Mouse (Mus musculus) midbrain, embryonic 16.5 days (tissue): Measurements from ENCODE around the gene Csad. TPM values are rescaled to one million over a fixed set of nuclear protein-coding genes. Genes with fewer than 3 reads are reported as not detected.
A peak's percentile ranks its signal among the peaks of the same experiment; 100 is the strongest.

ENCODE experiments used
- ATAC-seq: fragments of 200-750 bp; cut with Nextera tagmentation; 2 replicates; pipeline ENCODE4 v1.8.0; 2017; ENCODE audit warnings: moderate TSS enrichment
- H3K27ac ChIP-seq: fragments of 300-500 bp; sonication (generic); 2 replicates; pipeline ENCODE4 v1.5.1; 2014; ENCODE audit warnings: mild to moderate bottlenecking, low read length, mixed read lengths
- H3K27me3 ChIP-seq: fragments of 300-500 bp; sonication (generic); 2 replicates; pipeline ENCODE4 v1.6.1; 2014; ENCODE audit warnings: low read depth, low read length, mixed read lengths; ENCODE audit not compliant: control insufficient read depth, insufficient read depth
- H3K36me3 ChIP-seq: fragments of 300-500 bp; sonication (generic); 2 replicates; pipeline ENCODE4 v1.6.1; 2014; ENCODE audit warnings: mild to moderate bottlenecking, low read length, moderate library complexity, mixed read lengths; ENCODE audit not compliant: control insufficient read depth, insufficient read depth
- H3K4me1 ChIP-seq: fragments of 300-500 bp; sonication (generic); 2 replicates; pipeline ENCODE4 v1.6.1; 2014; ENCODE audit warnings: mild to moderate bottlenecking, low read length, mixed read lengths; ENCODE audit not compliant: control insufficient read depth, insufficient read depth
- H3K4me2 ChIP-seq: fragments of 300-500 bp; sonication (generic); 2 replicates; pipeline ENCODE4 v1.6.1; 2014; ENCODE audit warnings: mild to moderate bottlenecking, low read length, mixed read lengths
- H3K4me3 ChIP-seq: fragments of 300-500 bp; sonication (generic); 2 replicates; pipeline ENCODE4 v1.5.1; 2014; ENCODE audit warnings: low read depth, mild to moderate bottlenecking, low read length, moderate library complexity, mixed read lengths
- H3K9ac ChIP-seq: fragments of 300-500 bp; sonication (generic); 2 replicates; pipeline ENCODE4 v1.6.1; 2014; ENCODE audit warnings: low read depth, low read length, mixed read lengths
- H3K9me3 ChIP-seq: fragments of 300-500 bp; sonication (generic); replicated peaks from 2 replicates; pipeline ENCODE4 v1.6.1; 2014; ENCODE audit warnings: mild to moderate bottlenecking, low read length, mixed read lengths; ENCODE audit not compliant: control insufficient read depth, poor library complexity, severe bottlenecking
- WGBS: fragments of 180-500 bp; shearing (Covaris S2); extraction: QIAGEN DNeasy Blood & Tissue Kit; methylation state at CpG from one replicate; pipeline ENCODE4 v1.1.7; 2014; 5-methylcytosine and 5-hydroxymethylcytosine counted together
- polyA plus RNA-seq: library from polyadenylated mRNA; unstranded; fragments of >200 nt; fragmentation: Nextera tagmentation; extraction: Ambion mirVana; gene quantifications from 2 replicates; pipeline ENCODE4 v1.2.1, GENCODE M21; 2015

Gene Csad
- polyA plus RNA-seq, 1 experiment from 2014 or later = 33.1 TPM

DNA sequence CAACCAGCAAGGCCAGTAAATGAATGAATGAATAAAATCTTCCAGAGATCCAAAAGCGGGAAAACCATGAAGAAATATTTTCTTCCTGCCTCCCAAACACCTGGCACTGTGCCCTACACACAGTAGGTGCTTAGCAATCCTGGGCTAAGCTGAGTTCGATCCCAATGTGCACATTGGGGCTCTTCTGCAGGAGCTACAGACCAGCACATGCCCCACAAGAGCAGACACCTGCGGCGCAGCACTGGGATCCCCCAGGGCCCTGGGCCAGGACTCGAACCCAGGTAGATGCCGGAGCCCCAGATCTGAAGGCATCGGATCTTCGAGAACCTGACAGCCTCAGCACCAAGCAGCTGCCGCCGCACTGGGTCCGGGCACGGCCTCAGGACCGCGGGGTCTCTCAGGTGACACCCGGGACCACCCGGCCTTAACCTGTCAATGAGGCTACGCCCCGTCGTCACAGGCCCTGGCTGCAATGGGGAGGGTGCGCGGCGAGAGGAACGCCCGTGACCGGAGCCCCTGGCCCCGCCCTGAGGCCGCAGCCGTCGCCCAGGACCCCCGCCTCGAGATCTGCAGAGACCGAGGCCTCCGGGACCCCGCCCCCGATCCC is 68.9 kb downstream of the Csad start:
- ATAC-seq = no peak; the same call in 1 of the 2 replicates
- Histone ChIP-seq H3K36me3 (0 out of 2 replicates have a peak, but pooled peaks cover 3% of the 10 kb centered on the region), H3K9ac (peak overlapping the region; percentile 93), H3K9me3 (no peaks in the 10 kb centered on the region), H3K4me2 (peak overlapping the region; percentile 59), H3K4me3 (peak overlapping the region; percentile 91), H3K4me1 (peaks cover 13% of the 10 kb centered on the region), H3K27ac (peak overlapping the region; percentile 87), H3K27me3 (no peaks in the 10 kb centered on the region)
- WGBS = 3% methylated on average over 35 of the region's 35 CpGs

DNA sequence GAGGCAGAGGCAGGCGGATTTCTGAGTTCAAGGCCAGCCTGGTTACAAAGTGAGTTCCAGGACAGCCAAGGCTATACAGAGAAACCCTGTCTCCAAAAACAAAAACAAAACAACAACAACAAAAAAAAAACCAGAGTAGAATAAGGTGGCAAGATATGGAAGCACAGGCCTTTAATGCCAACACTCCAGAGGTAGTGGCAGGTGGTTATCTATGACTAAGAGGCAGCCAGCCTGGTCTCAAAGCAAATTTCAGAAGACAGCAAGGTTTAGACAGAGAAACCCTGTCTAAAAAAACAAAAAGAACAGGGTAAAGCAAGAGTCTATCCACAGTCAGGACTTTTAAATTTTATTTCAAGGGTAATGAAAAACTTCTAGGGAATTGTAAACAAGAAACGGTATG is 69.8 kb downstream of the Csad start:
- H3K4me2 ChIP-seq = peak overlapping the region; percentile 59
- H3K4me3 ChIP-seq = peak overlapping the region; percentile 91; the same call in 1 of the 2 replicates
- H3K9me3 ChIP-seq = no peaks in the 10 kb centered on the region
- WGBS = 83% methylated on average over 2 of the region's 2 CpGs
- H3K36me3 ChIP-seq = peaks cover 8% of the 10 kb centered on the region
- no peak overlapping the region for H3K9ac ChIP-seq
- no peak overlapping the region for H3K27ac ChIP-seq
- ATAC-seq = no peak
- no peaks in the 10 kb centered on the region for H3K27me3 ChIP-seq
- peaks cover 13% of the 10 kb centered on the region for H3K4me1 ChIP-seq

DNA sequence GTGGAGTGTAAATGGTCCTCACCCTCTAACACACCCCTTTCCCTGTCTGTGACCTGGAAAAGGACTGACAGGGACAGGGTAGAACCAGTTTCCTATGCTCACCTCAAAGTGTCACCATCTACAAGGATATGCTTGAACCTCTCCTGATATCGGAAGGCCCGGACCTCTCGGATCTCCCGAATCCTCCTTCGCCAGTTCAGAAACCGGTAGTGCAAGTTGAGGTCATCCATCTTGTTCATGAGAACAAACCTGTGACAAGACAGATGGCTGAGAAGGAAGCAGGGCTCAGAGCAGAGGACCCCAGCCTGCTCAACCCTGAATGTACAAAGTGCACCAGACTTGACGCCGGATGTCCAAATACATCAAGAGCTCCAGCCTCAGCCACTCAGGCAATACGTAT is 71.2 kb downstream of the Csad start:
- no peak overlapping the region for H3K27ac ChIP-seq
- no peaks in the 10 kb centered on the region for H3K27me3 ChIP-seq
- H3K4me1 ChIP-seq = peaks cover 13% of the 10 kb centered on the region
- H3K9ac ChIP-seq = no peak overlapping the region
- H3K9me3 ChIP-seq = no peaks in the 10 kb centered on the region
- WGBS = 91% methylated on average over 9 of the region's 9 CpGs
- ATAC-seq = no peak
- peaks cover 18% of the 10 kb centered on the region for H3K36me3 ChIP-seq
- H3K4me2 ChIP-seq = no peak overlapping the region
- no peak overlapping the region for H3K4me3 ChIP-seq

Other genes starting within 250 kb of the Csad start
- 2.2 TPM in 2 replicates for gene Krt8, start 200.2 kb downstream of the Csad start, polyA plus RNA-seq
- 3.8 and 5.1 TPM in 2 replicates for gene Krt18, start 176.5 kb downstream of the Csad start, polyA plus RNA-seq
- gene Eif4b, start 131.0 kb downstream of the Csad start, polyA plus RNA-seq = 87.3 and 90.0 TPM in 2 replicates
- gene Tns2, start 104.3 kb downstream of the Csad start, polyA plus RNA-seq = 7.4 and 9.4 TPM in 2 replicates
- 81.1 and 95.9 TPM in 2 replicates for gene Spryd3, start 68.5 kb downstream of the Csad start, polyA plus RNA-seq
- 2.5 and 3.1 TPM in 2 replicates for gene Igfbp6, start 60.4 kb downstream of the Csad start, polyA plus RNA-seq
- gene Soat2, start 54.2 kb downstream of the Csad start, polyA plus RNA-seq = 0.21 TPM in 1 of 2 replicates, not detected in the other
- gene Zfp740, start 1.5 kb downstream of the Csad start, polyA plus RNA-seq = 54.0 and 59.2 TPM in 2 replicates
- gene Itgb7, start 27.2 kb upstream of the Csad start, polyA plus RNA-seq = 0.43 and 0.80 TPM in 2 replicates
- 4.1 and 6.0 TPM in 2 replicates for gene Rarg, start 52.8 kb upstream of the Csad start, polyA plus RNA-seq
- gene Gm9918, start 65.8 kb upstream of the Csad start, polyA plus RNA-seq = not detected in 2 replicates
- 58.7 and 59.8 TPM in 2 replicates for gene Mfsd5, start 74.7 kb upstream of the Csad start, polyA plus RNA-seq
- 4.0 and 4.7 TPM in 2 replicates for gene Espl1, start 91.5 kb upstream of the Csad start, polyA plus RNA-seq
- gene Pfdn5, start 121.4 kb upstream of the Csad start, polyA plus RNA-seq = 479 TPM in 2 replicates
- 89.1 and 91.2 TPM in 2 replicates for gene Myg1, start 127.0 kb upstream of the Csad start, polyA plus RNA-seq
- gene Aaas, start 146.0 kb upstream of the Csad start, polyA plus RNA-seq = 30.2 and 31.1 TPM in 2 replicates
- 0.40 and 0.55 TPM in 2 replicates for gene Sp7, start 162.5 kb upstream of the Csad start, polyA plus RNA-seq
- gene Sp1, start 201.4 kb upstream of the Csad start, polyA plus RNA-seq = 3.1 and 3.5 TPM in 2 replicates
- gene Amhr2, start 240.6 kb upstream of the Csad start, polyA plus RNA-seq = 0.15 and 0.26 TPM in 2 replicates